Mouse (Mus musculus) embryonic fibroblast, embryonic 13.5 days (primary cell): ENCODE results near the gene Selenov. TPM values are rescaled to one million over a fixed set of nuclear protein-coding genes. Genes with fewer than 3 reads are reported as not detected.
"Not testable (repeated sequence)": the region's sequence is repeated elsewhere in the genome, so short reads cannot be mapped to it uniquely, and the experiment has no call there.

Experiments
- H3K27ac ChIP-seq: 2 replicates; pipeline ENCODE4 v1.5.1; 2012; ENCODE audit warnings: low read length, control low read depth, inconsistent platforms; ENCODE audit not compliant: insufficient read depth
- H3K4me1 ChIP-seq: 2 replicates; pipeline ENCODE4 v1.6.1; 2011; ENCODE audit warnings: low read length; ENCODE audit not compliant: control insufficient read depth, insufficient read depth
- H3K4me3 ChIP-seq: 2 replicates; pipeline ENCODE4 v1.5.1; 2011; ENCODE audit warnings: mild to moderate bottlenecking, control low read depth, low read length; ENCODE audit not compliant: insufficient read depth
- CTCF ChIP-seq: IDR thresholded peaks from 2 replicates; pipeline ENCODE4 v1.5.1; 2011; ENCODE audit warnings: mild to moderate bottlenecking, control low read depth, low read length, moderate library complexity, borderline replicate concordance; ENCODE audit not compliant: insufficient read depth
- POLR2A ChIP-seq: IDR thresholded peaks from 2 replicates; pipeline ENCODE4 v1.6.1; 2011; ENCODE audit warnings: low read depth, mild to moderate bottlenecking, control low read depth, low read length, moderate library complexity
- polyA plus RNA-seq: library from polyadenylated mRNA; stranded (reverse); fragments of >200 nt; gene quantifications from 2 replicates; pipeline ENCODE4 v1.2.4, GENCODE M21; 2011; ENCODE audit warnings: low read depth; ENCODE audit not compliant: missing spikeins, insufficient read length

Gene Selenov
- polyA plus RNA-seq, 1 experiment = not detected

DNA sequence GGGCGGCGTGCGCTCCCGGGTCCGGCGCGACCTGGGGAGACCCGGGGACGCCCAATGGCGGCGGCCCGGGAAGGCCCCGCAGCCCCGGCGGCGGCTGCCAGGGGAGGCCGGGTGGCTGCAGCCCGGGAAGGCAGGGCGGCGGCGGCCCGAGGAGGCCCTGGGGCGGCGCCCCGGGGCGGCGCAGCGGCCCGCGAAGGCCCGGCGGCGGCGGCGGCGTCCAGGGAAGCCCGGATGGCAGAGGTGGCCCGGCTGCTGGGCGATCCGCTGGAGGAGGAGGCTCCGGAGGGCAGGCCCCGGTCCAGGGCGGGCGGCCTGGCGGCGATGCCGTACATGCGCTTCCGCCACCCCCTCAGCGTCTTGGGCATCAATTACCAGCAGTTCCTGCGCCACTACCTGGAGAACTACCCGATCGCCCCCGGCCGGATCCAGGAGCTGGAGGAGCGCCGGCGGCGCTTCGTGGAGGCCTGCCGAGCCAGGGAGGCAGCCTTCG lies 22.9 kb downstream of the Selenov start:
- Histone ChIP-seq H3K4me1 (peaks cover 2% of the 10 kb centered on the region; the same call in 1 of the 2 replicates), H3K4me3 (peak overlapping the region; percentile 70), H3K27ac (peak overlapping the region; percentile 2; the same call in 1 of the 2 replicates)
- TF ChIP-seq CTCF = no peak
- TF ChIP-seq POLR2A = no peak

DNA sequence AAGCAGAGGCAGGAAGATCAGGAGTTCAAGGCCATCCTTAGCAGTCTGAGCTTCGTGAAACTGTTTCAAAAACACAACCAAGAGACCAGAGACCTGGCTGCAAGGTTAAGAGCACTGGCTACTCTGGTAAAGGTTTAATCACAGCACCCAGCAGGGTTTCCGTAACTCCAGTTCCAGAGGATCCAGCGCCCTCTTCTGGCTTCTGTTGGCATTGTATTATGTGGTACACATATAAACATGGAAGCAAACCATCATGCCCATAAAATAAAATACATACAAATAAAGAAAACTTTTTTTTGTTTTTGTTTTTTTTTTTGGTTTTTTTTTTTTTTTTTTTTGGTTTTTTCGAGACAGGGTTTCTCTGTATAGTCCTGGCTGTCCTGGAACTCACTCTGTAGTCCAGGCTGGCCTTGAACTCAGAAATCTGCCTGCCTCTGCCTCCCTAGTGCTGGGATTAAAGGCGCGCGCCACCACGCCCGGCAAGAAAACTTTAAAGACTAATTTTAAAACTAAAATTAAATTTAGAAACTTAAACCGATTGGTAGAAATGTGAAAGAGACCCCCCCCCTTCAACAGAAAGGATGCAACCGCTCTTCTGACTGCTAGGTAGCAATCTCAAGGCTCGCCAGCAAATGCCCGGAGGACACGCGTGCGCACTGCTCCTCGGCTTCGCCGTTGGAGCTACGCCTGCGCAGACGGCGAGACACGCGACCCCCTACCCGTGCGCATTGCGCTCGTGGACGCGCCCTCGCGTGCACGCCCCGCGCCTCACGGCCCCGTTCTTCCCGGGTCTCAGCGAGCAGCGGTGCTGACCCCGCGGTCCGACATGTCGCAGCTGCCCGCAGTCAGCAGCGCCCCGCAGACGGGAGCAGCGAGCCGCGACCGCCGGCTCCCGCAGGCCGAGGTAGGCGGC lies 23.6 kb downstream of the Selenov start, which contains the start of gene Eid2:
Gene Eid2, plus strand, starts transcription at position 753 of the 913 bp plus-strand sequence.
- TF ChIP-seq CTCF = no peak
- TF ChIP-seq POLR2A = peak; percentile 92
- peak within 1 kb of the TSS; percentile 70 for H3K4me3 ChIP-seq
- peaks cover 2% of the 10 kb centered on the region; the same call in 1 of the 2 replicates for H3K4me1 ChIP-seq
- peak within 1 kb of the TSS; percentile 2; the same call in 1 of the 2 replicates for H3K27ac ChIP-seq

DNA sequence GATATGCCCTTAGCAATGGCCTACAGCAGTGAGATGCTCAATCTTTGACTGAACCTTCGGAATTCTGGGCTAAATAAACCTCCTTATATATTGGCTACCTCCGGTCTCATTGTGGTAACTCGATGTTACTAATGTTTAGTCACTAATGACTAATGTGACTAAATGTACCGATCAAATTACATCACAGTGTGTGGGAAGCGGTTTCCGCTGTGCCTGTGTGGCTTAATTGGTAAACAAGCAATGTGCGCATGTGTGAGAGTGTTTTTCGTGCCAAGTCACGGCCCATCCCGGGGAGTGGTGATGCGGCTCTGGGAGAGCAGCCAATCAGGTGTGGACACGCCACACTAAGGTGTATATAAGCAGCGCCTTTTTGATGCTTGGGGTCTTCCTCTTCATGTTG lies 25.6 kb downstream of the Selenov start:
- Histone ChIP-seq H3K27ac (no peak overlapping the region), H3K4me3 (no peak overlapping the region), H3K4me1 (peaks cover 2% of the 10 kb centered on the region; the same call in 1 of the 2 replicates)
- no peak for TF ChIP-seq CTCF
- TF ChIP-seq POLR2A = no peak

DNA sequence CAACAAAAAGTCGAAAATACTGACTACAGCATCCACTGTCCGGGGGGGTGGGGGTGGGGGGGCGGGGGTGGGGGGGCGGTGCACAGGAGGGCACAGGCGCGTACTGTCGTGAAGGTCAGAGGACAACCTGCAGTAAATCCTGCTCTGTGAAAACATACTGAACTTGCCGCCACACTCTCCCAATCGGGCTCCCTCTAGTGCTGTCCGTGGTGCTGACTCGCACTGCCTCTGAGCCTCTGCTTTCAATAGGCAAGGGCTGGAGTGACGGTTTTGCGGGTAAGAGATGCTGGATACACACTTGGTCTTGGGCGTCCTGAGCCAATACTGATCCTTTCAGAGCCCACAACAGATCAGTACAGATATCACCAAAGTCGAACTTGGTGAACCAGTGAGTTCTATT lies 27.2 kb downstream of the Selenov start:
- TF ChIP-seq CTCF (no peak), POLR2A (no peak)
- Histone ChIP-seq H3K4me1 (no peaks in the 10 kb centered on the region), H3K4me3 (no peak overlapping the region), H3K27ac (no peak overlapping the region)

DNA sequence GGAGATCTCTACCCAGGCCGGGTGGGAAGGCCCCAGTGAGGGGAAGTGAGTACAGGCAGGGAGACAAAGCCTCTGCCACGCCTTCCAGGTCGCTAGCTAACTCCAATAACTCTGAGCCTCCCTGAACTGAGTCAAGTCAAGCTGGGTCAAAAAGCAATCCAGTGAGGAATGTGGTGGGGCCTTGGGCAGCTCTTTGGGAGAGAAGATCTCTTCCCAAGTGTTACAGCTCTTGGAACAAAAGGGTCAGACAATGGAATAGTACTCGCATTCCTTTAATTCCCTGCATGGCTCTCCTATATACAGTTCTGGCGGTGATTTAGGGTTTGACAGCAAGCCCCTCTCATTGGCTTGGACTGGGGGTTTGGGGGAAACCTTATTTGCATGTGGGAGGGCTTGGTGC lies 28.1 kb downstream of the Selenov start:
- H3K27ac ChIP-seq = no peak overlapping the region
- no peak for TF ChIP-seq CTCF
- TF ChIP-seq POLR2A = no peak
- no peak overlapping the region for H3K4me3 ChIP-seq
- H3K4me1 ChIP-seq = no peaks in the 10 kb centered on the region

DNA sequence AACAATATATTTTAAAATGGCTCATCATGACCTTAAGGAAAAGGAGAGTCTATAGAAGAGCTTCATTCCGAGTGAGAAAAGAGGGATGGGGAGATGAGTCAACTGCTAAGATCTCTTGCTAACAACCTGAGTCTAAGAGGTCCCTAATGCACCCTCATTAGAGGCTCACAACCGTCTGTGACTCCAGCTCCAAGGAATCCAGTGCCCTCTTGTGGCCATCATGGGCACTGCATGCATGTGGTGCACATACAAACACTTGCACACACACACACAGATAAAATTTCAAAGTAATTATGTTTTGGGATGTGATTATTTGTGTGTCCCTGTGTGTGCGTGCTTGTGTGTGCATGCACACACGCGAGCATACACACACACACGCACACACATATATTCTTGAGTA lies 35.5 kb downstream of the Selenov start:
- TF ChIP-seq CTCF = peak; percentile 30; the same call in 1 of the 2 replicates
- no peak for TF ChIP-seq POLR2A
- no peak overlapping the region for H3K4me3 ChIP-seq
- H3K27ac ChIP-seq = no peak overlapping the region
- H3K4me1 ChIP-seq = no peaks in the 10 kb centered on the region

DNA sequence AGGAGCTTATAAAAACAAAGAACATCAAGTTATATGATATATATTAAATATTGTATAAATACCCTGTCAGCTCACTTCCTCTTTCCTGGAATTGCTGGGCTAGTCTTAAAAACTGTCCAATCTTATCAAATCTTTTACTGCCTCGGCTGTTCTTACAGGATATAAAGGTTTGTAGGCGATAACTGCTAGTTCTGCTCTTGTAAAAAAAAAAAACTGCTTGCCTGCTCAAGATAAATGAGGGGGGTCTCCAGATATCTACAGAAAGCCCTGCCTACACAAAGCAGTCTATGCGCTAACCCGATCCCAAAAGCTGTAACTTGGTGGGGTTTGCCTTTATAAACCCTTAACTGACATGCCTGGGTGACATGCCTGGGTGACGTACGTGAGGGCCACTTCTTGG lies 36.4 kb downstream of the Selenov start:
- no peaks in the 10 kb centered on the region for H3K4me1 ChIP-seq
- no peak overlapping the region for H3K4me3 ChIP-seq
- H3K27ac ChIP-seq = no peak overlapping the region
- TF ChIP-seq CTCF (no peak), POLR2A (no peak)

DNA sequence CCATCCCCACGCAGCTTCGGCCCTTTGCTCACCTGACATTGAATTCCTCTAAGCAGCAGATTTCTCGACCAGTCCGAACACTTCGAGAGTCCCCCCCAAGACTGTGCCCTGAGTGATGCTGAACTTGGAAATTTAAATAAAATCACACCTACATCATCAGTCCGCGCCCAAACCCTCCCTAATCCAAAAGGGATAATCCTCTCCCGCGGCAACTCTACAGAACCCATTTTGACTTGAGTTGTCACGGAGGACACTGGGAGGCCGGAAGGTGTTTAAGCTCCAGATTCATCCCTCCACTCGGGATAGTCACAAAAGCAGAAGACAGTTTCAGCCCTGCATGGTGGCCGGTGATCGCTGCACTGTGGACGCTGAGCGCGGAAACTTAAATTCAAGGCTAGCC lies 39.0 kb downstream of the Selenov start:
- Histone ChIP-seq H3K4me3 (no peak overlapping the region), H3K4me1 (no peaks in the 10 kb centered on the region), H3K27ac (no peak overlapping the region)
- no peak for TF ChIP-seq POLR2A
- TF ChIP-seq CTCF = no peak

DNA sequence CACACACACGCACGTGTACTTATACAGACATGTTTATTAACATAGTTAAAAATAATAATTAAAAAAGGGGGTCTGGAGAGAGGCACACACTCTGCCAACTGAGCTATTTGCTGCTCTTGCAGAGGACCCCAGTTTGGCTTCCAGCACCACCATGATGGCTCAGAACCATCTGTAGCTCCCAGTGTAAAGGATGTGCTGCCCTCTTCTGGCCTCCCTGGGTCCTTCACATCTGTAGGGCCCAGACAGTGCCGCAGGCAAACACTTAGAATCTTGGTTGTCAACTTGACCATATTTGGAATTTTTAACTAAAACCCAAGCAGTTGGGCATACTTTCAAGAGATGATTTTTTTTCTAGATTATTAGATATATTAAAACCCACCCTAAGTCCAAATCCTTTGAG lies 42.0 kb downstream of the Selenov start:
- Histone ChIP-seq H3K4me1 (no peaks in the 10 kb centered on the region), H3K27ac (no peak overlapping the region), H3K4me3 (no peak overlapping the region)
- TF ChIP-seq POLR2A (no peak), CTCF (no peak)

DNA sequence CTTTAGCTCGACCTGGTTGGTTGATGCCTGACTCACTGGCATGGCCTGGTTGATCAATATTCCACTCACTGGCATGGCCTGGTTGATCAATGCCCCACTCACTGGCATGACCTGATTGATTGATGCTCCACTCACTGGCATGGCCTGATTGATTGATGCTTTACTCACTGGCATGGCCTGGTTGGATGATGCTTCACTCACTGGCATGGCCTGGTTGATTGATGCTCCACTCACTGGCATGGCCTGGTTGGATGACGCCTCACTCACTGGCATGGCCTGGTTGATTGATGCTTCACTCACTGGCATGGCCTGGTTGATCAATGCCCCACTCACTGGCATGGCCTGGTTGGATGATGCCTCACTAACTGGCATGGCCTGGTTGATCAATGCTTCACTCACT lies 47.0 kb downstream of the Selenov start:
- H3K27ac ChIP-seq, H3K4me1 ChIP-seq, H3K4me3 ChIP-seq: not testable (repeated sequence)

Other genes starting within 250 kb of the Selenov start
- 132 and 142 TPM in 2 replicates for gene Psmc4, start 241.1 kb downstream of the Selenov start, polyA plus RNA-seq
- gene Fcgbp, start 219.9 kb downstream of the Selenov start, polyA plus RNA-seq = 0.65 TPM in 1 of 2 replicates, not detected in the other
- gene 9530053A07Rik, start 161.7 kb downstream of the Selenov start, polyA plus RNA-seq = 0.08 TPM in 1 of 2 replicates, not detected in the other
- gene Fbl, start 121.5 kb downstream of the Selenov start, polyA plus RNA-seq = 148 and 168 TPM in 2 replicates
- 12.9 and 15.1 TPM in 2 replicates for gene Dyrk1b, start 111.7 kb downstream of the Selenov start, polyA plus RNA-seq
- 20.6 and 25.1 TPM in 2 replicates for gene Eid2, start 23.3 kb downstream of the Selenov start, polyA plus RNA-seq
- 5.4 and 8.8 TPM in 2 replicates for gene Eid2b, start 13.4 kb downstream of the Selenov start, polyA plus RNA-seq
- not detected in 2 replicates for gene Dll3, start 11.1 kb upstream of the Selenov start, polyA plus RNA-seq
- 37.5 and 40.3 TPM in 2 replicates for gene Timm50, start 20.9 kb upstream of the Selenov start, polyA plus RNA-seq
- 104 and 105 TPM in 2 replicates for gene Supt5, start 47.6 kb upstream of the Selenov start, polyA plus RNA-seq
- 997 and 1,079 TPM in 2 replicates for gene Rps16, start 59.5 kb upstream of the Selenov start, polyA plus RNA-seq
- gene Plekhg2, start 81.4 kb upstream of the Selenov start, polyA plus RNA-seq = 66.5 and 68.5 TPM in 2 replicates
- gene Zfp36, start 89.1 kb upstream of the Selenov start, polyA plus RNA-seq = 23.4 and 27.4 TPM in 2 replicates
- gene Med29, start 101.5 kb upstream of the Selenov start, polyA plus RNA-seq = 18.2 and 19.4 TPM in 2 replicates
- gene Paf1, start 101.8 kb upstream of the Selenov start, polyA plus RNA-seq = 73.5 and 82.5 TPM in 2 replicates
- gene Gmfg, start 146.3 kb upstream of the Selenov start, polyA plus RNA-seq = not detected in 2 replicates
- gene Lrfn1, start 160.8 kb upstream of the Selenov start, polyA plus RNA-seq = 4.7 and 4.9 TPM in 2 replicates
- not detected in 2 replicates for gene Ifnl2, start 219.3 kb upstream of the Selenov start, polyA plus RNA-seq
- not detected in 2 replicates for gene Ifnl3, start 231.7 kb upstream of the Selenov start, polyA plus RNA-seq
- not detected in 2 replicates for gene Sycn, start 249.7 kb upstream of the Selenov start, polyA plus RNA-seq